Mouse (Mus musculus) small intestine, adult 2 months (tissue): Measurements from ENCODE around the gene Cyp1a1.

Experiments
- CTCF ChIP-seq: fragments of 200-500 bp; IDR thresholded peaks from 2 replicates; pipeline ENCODE4 v1.5.1; 2012; ENCODE audit warnings: low read depth, mild to moderate bottlenecking, control low read depth, inconsistent platforms, low read length, moderate library complexity, mixed read lengths; ENCODE audit not compliant: insufficient replicate concordance, insufficient read length; ENCODE audit errors: extremely low read depth
- POLR2A ChIP-seq: fragments of 200-500 bp; IDR thresholded peaks from 2 replicates; pipeline ENCODE4 v1.6.1; 2012; ENCODE audit warnings: low read depth, mild to moderate bottlenecking, control low read depth, inconsistent platforms, low read length, moderate library complexity

- TF ChIP-seq CTCF (no peak), POLR2A (no peak)
These were observed 30.9 kb upstream of the Cyp1a1 start for GRCm38 (mm10) chr9:57656631-57657350.
